Mouse (Mus musculus) thymus, postnatal 25 days (tissue): ENCODE measurements at regions not wholly inside any gene's neighbourhood (a gene's known extent, or its start where the extent isn't known, plus 50 kb on each side); places are given as distances from the start of the nearest gene placed in this dataset.

Experiments used
- DNase-seq: peaks from one replicate; pipeline ENCODE4 v3.0.0; 2022

- no peak for DNase-seq
These were observed 477.9 kb upstream of the Gm26657 start for GRCm38 (mm10) chr4:56261992-56262391.

GRCm38 (mm10) chr4:56252375-56252774 lies 487.5 kb upstream of the Gm26657 start:
- no peak for DNase-seq

- no peak for DNase-seq
These were observed 488.1 kb upstream of the Gm26657 start for GRCm38 (mm10) chr4:56251766-56252165.

GRCm38 (mm10) chr4:56250611-56251010 lies 489.3 kb upstream of the Gm26657 start:
- no peak for DNase-seq

GRCm38 (mm10) chr4:56243863-56244262 lies 496.0 kb upstream of the Gm26657 start:
- DNase-seq = no peak

GRCm38 (mm10) chr4:56238496-56239488 lies 501.1 kb upstream of the Gm26657 start:
- no peak for DNase-seq

- DNase-seq = no peak
These were observed 508.5 kb upstream of the Gm26657 start for GRCm38 (mm10) chr4:56231414-56231813.

- no peak for DNase-seq
These were observed 509.4 kb upstream of the Gm26657 start for GRCm38 (mm10) chr4:56230451-56230850.

- no peak for DNase-seq
These were observed 513.4 kb upstream of the Gm26657 start for GRCm38 (mm10) chr4:56226493-56226892.

- no peak for DNase-seq
These were observed 515.3 kb upstream of the Gm26657 start for GRCm38 (mm10) chr4:56224542-56224941.

- DNase-seq = peak; percentile 81
These were observed 517.7 kb upstream of the Gm26657 start for GRCm38 (mm10) chr4:56222023-56222776.

GRCm38 (mm10) chr4:56220531-56220930 lies 519.3 kb upstream of the Gm26657 start:
- DNase-seq = no peak

- DNase-seq = no peak
These were observed 530.4 kb upstream of the Gm26657 start for GRCm38 (mm10) chr4:56209499-56209898.

- no peak for DNase-seq
These were observed 532.1 kb upstream of the Gm26657 start for GRCm38 (mm10) chr4:56207726-56208125.

GRCm38 (mm10) chr4:56205069-56205468 lies 534.8 kb upstream of the Gm26657 start:
- no peak for DNase-seq

GRCm38 (mm10) chr4:56193365-56193764 lies 546.5 kb upstream of the Gm26657 start:
- DNase-seq = no peak

GRCm38 (mm10) chr4:56192516-56192915 lies 547.4 kb upstream of the Gm26657 start:
- DNase-seq = no peak

GRCm38 (mm10) chr4:56179566-56179965 lies 560.3 kb upstream of the Gm26657 start:
- DNase-seq = no peak

- no peak for DNase-seq
These were observed 560.9 kb upstream of the Gm26657 start for GRCm38 (mm10) chr4:56178844-56179481.

- DNase-seq = no peak
These were observed 578.6 kb upstream of the Gm26657 start for GRCm38 (mm10) chr4:56161257-56161594.

- no peak for DNase-seq
These were observed 579.2 kb upstream of the Gm26657 start for GRCm38 (mm10) chr4:56160551-56161256.

GRCm38 (mm10) chr4:56157521-56158065 lies 582.3 kb upstream of the Gm26657 start:
- DNase-seq = no peak
